Mouse (Mus musculus) heart, postnatal 0 days (tissue): ENCODE data around the gene Gm10912. TPM values are rescaled to one million over a fixed set of nuclear protein-coding genes. Genes with fewer than 3 reads are reported as not detected.

Experiments used
- ATAC-seq: fragments of 200-750 bp; cut with Nextera tagmentation; 2 replicates; pipeline ENCODE4 v1.8.0; 2017; ENCODE audit warnings: low read depth, moderate number of reproducible peaks, moderate library complexity; ENCODE audit not compliant: insufficient read depth
- DNase-seq: peaks from one replicate; pipeline ENCODE4 v3.0.0-alpha.2; 2016; ENCODE audit warnings: low spot score
- H3K27ac ChIP-seq: fragments of 300-500 bp; sonication (generic); 2 replicates; pipeline ENCODE4 v1.5.1; 2014; ENCODE audit warnings: low read depth, mild to moderate bottlenecking
- H3K27me3 ChIP-seq: fragments of 300-500 bp; sonication (generic); 2 replicates; pipeline ENCODE4 v1.6.1; 2014; ENCODE audit warnings: low read length, mixed read lengths; ENCODE audit not compliant: control insufficient read depth, insufficient read depth
- H3K36me3 ChIP-seq: fragments of 300-500 bp; sonication (generic); replicated peaks from 2 replicates; pipeline ENCODE4 v1.6.1; 2014; ENCODE audit warnings: low read length, mixed read lengths; ENCODE audit not compliant: control insufficient read depth, insufficient read depth
- H3K4me1 ChIP-seq: fragments of 300-500 bp; sonication (generic); 2 replicates; pipeline ENCODE4 v1.6.1; 2014; ENCODE audit warnings: antibody characterized with exemption; ENCODE audit not compliant: control insufficient read depth, insufficient read depth
- H3K4me2 ChIP-seq: fragments of 300-500 bp; sonication (generic); 2 replicates; pipeline ENCODE4 v1.6.1; 2014; ENCODE audit warnings: low read depth, mild to moderate bottlenecking, low read length, moderate library complexity
- H3K4me3 ChIP-seq: fragments of 300-500 bp; sonication (generic); 2 replicates; pipeline ENCODE4 v1.5.1; 2014; ENCODE audit warnings: low read depth, low read length
- H3K9ac ChIP-seq: fragments of 300-500 bp; sonication (generic); replicated peaks from 2 replicates; pipeline ENCODE4 v1.6.1; 2014; ENCODE audit warnings: low read depth, low read length, mixed read lengths
- H3K9me3 ChIP-seq: fragments of 300-500 bp; sonication (generic); replicated peaks from 2 replicates; pipeline ENCODE4 v1.6.1; 2016; ENCODE audit warnings: low read length; ENCODE audit not compliant: control insufficient read depth
- CTCF ChIP-seq: IDR thresholded peaks from 2 replicates; pipeline ENCODE4 v1.5.1; 2016; ENCODE audit warnings: antibody characterized with exemption, control low read depth, low read depth
- EP300 ChIP-seq: IDR thresholded peaks from 2 replicates; pipeline ENCODE4 v1.6.1; 2016; ENCODE audit warnings: antibody characterized with exemption, low read depth
- WGBS: fragments of 180-500 bp; shearing (Covaris S2); extraction: QIAGEN DNeasy Blood & Tissue Kit; methylation state at CpG from one replicate; pipeline ENCODE4 v1.1.7; 2014; 5-methylcytosine and 5-hydroxymethylcytosine counted together
- polyA plus RNA-seq: library from polyadenylated mRNA; unstranded; fragments of >200 nt; fragmentation: Nextera tagmentation; extraction: Ambion mirVana; gene quantifications from 2 replicates; pipeline ENCODE4 v1.2.1, GENCODE M21; 2015
- total RNA-seq: library from RNA; depleted of rRNA; stranded (reverse); fragments of >200 nt; gene quantifications from 2 replicates; pipeline ENCODE4 v1.2.3, GENCODE M21; 2014; ENCODE audit warnings: low replicate concordance

Gene Gm10912
- total and polyA plus RNA-seq, 2 experiments from 2014 or later, result 0.07 TPM; not detected in 1

DNA sequence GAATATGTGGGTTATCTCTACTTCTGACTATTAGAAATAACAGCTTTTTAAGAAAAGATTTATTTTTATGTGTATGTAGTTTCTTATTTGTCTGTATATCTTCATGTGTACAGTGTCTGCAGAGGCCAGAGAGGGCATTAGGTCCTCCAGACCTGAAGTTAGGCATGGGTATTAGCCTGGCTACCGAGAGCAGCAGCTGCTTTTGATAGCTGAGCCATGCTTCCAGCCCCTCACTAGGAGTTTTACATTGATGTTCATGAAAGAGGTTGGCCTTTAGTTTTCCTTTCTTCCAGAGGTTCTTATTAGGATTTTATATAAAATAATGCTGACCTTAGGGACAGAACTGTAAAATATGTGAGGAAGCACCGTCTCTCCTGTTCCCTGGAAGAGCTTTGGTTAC, 27.4 kb upstream of the Gm10912 start:
- 69% methylated on average over 2 of the region's 2 CpGs for WGBS
- Histone ChIP-seq H3K27me3 (no peaks in the 10 kb centered on the region), H3K9me3 (no peaks in the 10 kb centered on the region), H3K4me1 (no peaks in the 10 kb centered on the region), H3K4me3 (no peak overlapping the region), H3K4me2 (no peak overlapping the region), H3K27ac (no peak overlapping the region), H3K9ac (no peak overlapping the region), H3K36me3 (peaks cover 53% of the 10 kb centered on the region)
- no peak for ATAC-seq
- no peak for DNase-seq
- TF ChIP-seq EP300, result no peak
- no peak for TF ChIP-seq CTCF

GRCm38 (mm10) chr2:104041632-104042031, 24.0 kb upstream of the Gm10912 start:
- ATAC-seq, result no peak
- DNase-seq, result no peak
- Histone ChIP-seq H3K4me2 (no peak overlapping the region), H3K9me3 (no peaks in the 10 kb centered on the region), H3K4me1 (no peaks in the 10 kb centered on the region), H3K4me3 (no peak overlapping the region), H3K27me3 (no peaks in the 10 kb centered on the region), H3K27ac (no peak overlapping the region), H3K9ac (no peak overlapping the region), H3K36me3 (peaks cover 47% of the 10 kb centered on the region)
- TF ChIP-seq EP300 (no peak), CTCF (no peak)
- WGBS, result 54% methylated on average over 5 of the region's 5 CpGs

GRCm38 (mm10) chr2:104042766-104043165, 22.9 kb upstream of the Gm10912 start:
- DNase-seq, result no peak
- Histone ChIP-seq H3K36me3 (peaks cover 36% of the 10 kb centered on the region), H3K9me3 (no peaks in the 10 kb centered on the region), H3K4me2 (no peak overlapping the region), H3K27me3 (no peaks in the 10 kb centered on the region), H3K4me1 (no peaks in the 10 kb centered on the region), H3K9ac (no peak overlapping the region), H3K4me3 (no peak overlapping the region), H3K27ac (no peak overlapping the region)
- TF ChIP-seq EP300 (no peak), CTCF (no peak)
- WGBS, result 93% methylated on average over 15 of the region's 15 CpGs
- ATAC-seq, result no peak

DNA sequence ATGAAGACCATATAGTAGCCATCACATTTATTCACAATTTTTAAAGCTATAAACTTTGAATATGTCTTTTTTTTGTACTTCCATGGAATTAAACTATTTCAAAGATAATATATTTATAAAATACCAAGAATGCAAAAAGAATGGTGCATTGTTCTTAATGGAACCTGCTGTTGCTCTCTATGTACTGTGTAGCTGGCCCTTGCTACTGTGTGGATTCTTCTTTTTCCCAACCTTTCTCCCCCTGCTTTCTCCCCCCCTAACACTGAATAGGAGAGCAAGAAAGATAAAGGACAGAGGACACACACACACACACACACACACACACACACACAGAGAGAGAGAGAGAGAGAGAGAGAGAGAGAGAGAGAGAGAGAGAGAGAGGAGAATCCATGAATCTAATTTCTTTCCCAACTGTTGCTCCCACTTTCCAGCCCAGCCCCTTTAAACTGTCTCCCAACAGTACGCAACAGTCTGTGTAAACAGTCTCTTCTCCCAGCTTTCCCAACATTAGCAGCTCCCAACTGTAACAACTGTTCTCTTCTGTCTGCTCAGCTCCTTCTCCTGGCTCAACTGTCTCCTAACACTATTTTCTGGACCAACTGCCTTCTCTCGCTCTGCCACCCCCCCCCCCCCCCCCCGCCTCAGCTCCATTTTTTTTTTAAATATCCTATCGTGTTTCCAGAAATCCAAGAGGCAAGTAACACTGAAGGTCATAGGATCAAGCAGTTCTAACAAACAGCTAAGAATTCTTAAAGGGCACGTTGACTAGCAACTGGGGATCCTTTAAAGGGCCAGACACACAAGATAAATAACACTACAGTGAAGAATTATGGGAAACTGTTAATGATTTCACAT, 21.8 kb upstream of the Gm10912 start:
- H3K27me3 ChIP-seq, result no peaks in the 10 kb centered on the region
- DNase-seq (no peak), ATAC-seq (no peak)
- no peak overlapping the region for H3K4me2 ChIP-seq
- WGBS, result 52% methylated on average over 5 of the region's 5 CpGs
- no peaks in the 10 kb centered on the region for H3K4me1 ChIP-seq
- H3K9me3 ChIP-seq, result no peaks in the 10 kb centered on the region
- H3K36me3 ChIP-seq, result peaks cover 39% of the 10 kb centered on the region
- no peak for TF ChIP-seq CTCF
- no peak for TF ChIP-seq EP300
- H3K27ac ChIP-seq, result no peak overlapping the region
- H3K4me3 ChIP-seq, result no peak overlapping the region
- H3K9ac ChIP-seq, result no peak overlapping the region

DNA sequence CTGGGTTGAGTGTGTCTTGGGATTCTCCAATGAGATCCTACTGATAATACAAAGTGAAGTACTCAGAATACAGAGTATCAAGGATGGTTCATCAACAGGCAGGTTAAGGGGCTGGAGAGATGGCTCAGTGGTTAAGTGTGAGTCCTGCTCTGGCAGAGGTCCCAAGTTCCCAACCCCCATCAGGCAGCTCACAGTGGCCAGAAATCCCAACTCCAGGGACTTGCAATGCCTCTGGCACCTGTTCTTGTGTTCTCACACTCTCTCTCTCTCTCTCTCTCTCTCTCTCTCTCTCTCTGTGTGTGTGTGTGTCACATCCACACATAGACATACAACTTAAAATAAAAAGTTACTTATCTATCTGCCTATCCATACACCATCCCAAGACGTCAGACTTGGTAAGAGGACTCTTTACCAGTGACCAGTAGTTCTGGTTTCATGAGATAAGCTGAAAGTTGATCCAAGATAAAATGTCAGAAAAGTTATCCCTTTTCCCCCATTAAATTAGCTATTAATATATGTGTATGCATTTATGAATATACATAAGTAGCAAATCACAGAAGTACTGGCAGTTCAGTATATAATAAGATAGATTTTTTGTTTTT, 21.0 kb upstream of the Gm10912 start:
- TF ChIP-seq CTCF, result no peak
- H3K27me3 ChIP-seq, result no peaks in the 10 kb centered on the region
- no peak overlapping the region for H3K9ac ChIP-seq
- ATAC-seq (no peak), DNase-seq (no peak)
- H3K4me3 ChIP-seq, result no peak overlapping the region
- H3K27ac ChIP-seq, result no peak overlapping the region
- no peaks in the 10 kb centered on the region for H3K4me1 ChIP-seq
- H3K9me3 ChIP-seq, result no peaks in the 10 kb centered on the region
- H3K4me2 ChIP-seq, result no peak overlapping the region
- H3K36me3 ChIP-seq, result peaks cover 35% of the 10 kb centered on the region
- WGBS, result 43% methylated on average over 1 of the region's 1 CpGs

GRCm38 (mm10) chr2:104058381-104058780, 7.2 kb upstream of the Gm10912 start:
- H3K9ac ChIP-seq, result no peak overlapping the region
- H3K4me3 ChIP-seq, result no peak overlapping the region
- H3K36me3 ChIP-seq, result peaks cover 57% of the 10 kb centered on the region
- no peak overlapping the region for H3K27ac ChIP-seq
- no peak overlapping the region for H3K4me2 ChIP-seq
- no peak for DNase-seq
- ATAC-seq, result no peak
- H3K9me3 ChIP-seq, result no peaks in the 10 kb centered on the region
- 77% methylated on average over 1 of the region's 1 CpGs for WGBS
- no peaks in the 10 kb centered on the region for H3K4me1 ChIP-seq
- no peak for TF ChIP-seq EP300
- TF ChIP-seq CTCF, result no peak
- no peaks in the 10 kb centered on the region for H3K27me3 ChIP-seq
